ENCODE assay signal across 9 mouse cellular contexts in the genomic region with DNA sequence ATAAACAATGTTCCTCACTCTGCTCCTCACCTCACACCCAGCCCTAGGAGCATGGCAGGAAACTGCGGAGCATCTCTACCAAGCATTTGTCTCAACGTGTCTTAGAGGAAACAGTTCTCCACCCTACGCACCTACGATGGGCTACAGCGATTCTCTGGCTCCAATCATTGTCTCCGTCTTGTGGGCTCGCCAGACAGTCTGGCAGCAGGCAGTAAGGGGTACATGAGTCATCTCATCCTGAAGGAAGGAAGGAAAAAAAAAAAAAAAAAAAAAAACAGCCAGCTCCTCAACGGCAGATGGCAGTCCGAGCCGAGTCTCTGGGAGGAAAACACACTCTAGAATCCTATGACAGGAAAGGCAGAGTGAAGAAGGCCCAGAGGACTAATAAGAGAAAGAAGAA.
DNase-seq lines count a peak whose midpoint lies in the region; ATAC-seq and TF ChIP-seq lines count a peak whose summit lies in the region.
"Had no signal": no experiment of that assay in that cellular context is flagged by ENCODE, and none has a peak within 500 bp of the region (broad histone marks: within the 10 kb centered on the region; RNA-seq: fewer than 3 reads in every experiment).

No protein-coding gene starts in this region.

- TF ChIP-seq CTCF in gastrocnemius, adult 2 months (IDR thresholded peaks at IDR 0.05), result peak; percentile 5; the same call in 1 of the 2 replicates

- no peaks in the 10 kb centered on the region for H3K36me3 ChIP-seq in hindbrain, embryonic 14.5 days (replicated peaks; ENCODE audit: control insufficient read depth, insufficient read depth)

- no peak overlapping the region for H3K27ac ChIP-seq in gastrocnemius, adult 2 months
- H3K27ac ChIP-seq in hindbrain, embryonic 14.5 days, result no peak overlapping the region

- ATAC-seq in CD4-positive, CD25-positive, alpha-beta regulatory T cell, adult 4 months, result no peak
- no peak for ATAC-seq in hindbrain, embryonic 14.5 days (ENCODE audit: low FRiP score)

- peak; percentile 21 for DNase-seq in gastrocnemius, adult 2 months
- DNase-seq in gastrocnemius, postnatal 4 days (ENCODE audit: low spot score in 2 of 2), result no peak
- DNase-seq in urinary bladder, postnatal 25 days (ENCODE audit: low spot score), result peak; percentile 15
- DNase-seq in urinary bladder, postnatal 4 days (ENCODE audit: low spot score in 2 of 2), result no peak
- DNase-seq in left cerebral cortex, postnatal 14 days (ENCODE audit: low spot score in 2 of 2), result peak; percentile 29 to 52
- DNase-seq in Muller cell, postnatal 12 days (ENCODE audit: inconsistent ontology term), result no peak
- no peak for DNase-seq in hindbrain, embryonic 14.5 days (ENCODE audit: low spot score)

- intact Hi-C loops in gastrocnemius, adult 2 months (cut with DNase I), result no loop called here
- intact Hi-C loops in left cerebral cortex, postnatal 14 days (cut with DNase I), result no loop called here

- H3K4me1 ChIP-seq in hindbrain, embryonic 14.5 days (replicated peaks; ENCODE audit: control insufficient read depth, insufficient read depth, low read length), result no peaks in the 10 kb centered on the region

- 66% methylated on average over 10 of the region's 10 CpGs for WGBS in hindbrain, embryonic 14.5 days

- H3K4me2 ChIP-seq in hindbrain, embryonic 14.5 days (replicated peaks), result no peak overlapping the region
- H3K4me2 ChIP-seq: heart, embryonic 11.5 days had no signal

- H3K27me3 ChIP-seq in hindbrain, embryonic 14.5 days (ENCODE audit: control insufficient read depth, insufficient read depth, low read length), result no peaks in the 10 kb centered on the region

- H3K9ac ChIP-seq in hindbrain, embryonic 14.5 days, result no peak overlapping the region

- no peak overlapping the region for H3K4me3 ChIP-seq in gastrocnemius, adult 2 months
- no peak overlapping the region for H3K4me3 ChIP-seq in hindbrain, embryonic 14.5 days (replicated peaks; ENCODE audit: low read length)

- no peaks in the 10 kb centered on the region for H3K9me3 ChIP-seq in hindbrain, embryonic 14.5 days (ENCODE audit: control insufficient read depth, low read length)

Comparison
In these comparisons a context has a peak if more than half of its experiments do, and no peak if none do; other contexts are left out.
1. DNase-seq: peak in gastrocnemius, adult 2 months (single experiment), urinary bladder, postnatal 25 days (single experiment) and left cerebral cortex, postnatal 14 days (2 of 2); none in gastrocnemius, postnatal 4 days (0 of 2), urinary bladder, postnatal 4 days (0 of 2), Muller cell, postnatal 12 days (single experiment) and hindbrain, embryonic 14.5 days (single experiment).